Mouse (Mus musculus): ENCODE results near the gene Trip10. TPM values are rescaled to one million over a fixed set of nuclear protein-coding genes. Genes with fewer than 3 reads are reported as not detected.

The Trip10 gene
- polyA plus RNA-seq, 1 experiment from 2014 or later: 47.8 TPM

GRCm38 (mm10) chr17:57219884-57220207 lies 29.4 kb upstream of the Trip10 start:
- no peak for ATAC-seq (replicated peaks; ENCODE audit: extremely low read depth, insufficient read depth, low FRiP score)
- WGBS: 17% methylated on average over 3 of the region's 3 CpGs
- no peak overlapping the region for H3K4me3 ChIP-seq (ENCODE audit: low read length)
- H3K4me1 ChIP-seq (ENCODE audit: control insufficient read depth, insufficient read depth, low read length): no peaks in the 10 kb centered on the region
- H3K4me2 ChIP-seq (ENCODE audit: low read depth, low read length): no peak overlapping the region
- no peak overlapping the region for H3K27ac ChIP-seq (ENCODE audit: low read length)
- H3K27me3 ChIP-seq (ENCODE audit: control insufficient read depth, insufficient read depth, low read length): peaks cover 7% of the 10 kb centered on the region; the same call in 1 of the 2 replicates
- no peaks in the 10 kb centered on the region for H3K36me3 ChIP-seq (ENCODE audit: control insufficient read depth, insufficient read depth)
- H3K9ac ChIP-seq (ENCODE audit: low read length): no peak overlapping the region
- no peaks in the 10 kb centered on the region for H3K9me3 ChIP-seq (replicated peaks; ENCODE audit: control insufficient read depth, low read length)

- ATAC-seq (replicated peaks; ENCODE audit: extremely low read depth, insufficient read depth, low FRiP score): no peak
- 42% methylated on average over 4 of the region's 4 CpGs for WGBS
- Histone ChIP-seq H3K27ac (ENCODE audit: low read length) (no peak overlapping the region), H3K9ac (ENCODE audit: low read length) (no peak overlapping the region), H3K4me3 (ENCODE audit: low read length) (no peak overlapping the region), H3K36me3 (ENCODE audit: control insufficient read depth, insufficient read depth) (no peaks in the 10 kb centered on the region), H3K4me1 (ENCODE audit: control insufficient read depth, insufficient read depth, low read length) (no peaks in the 10 kb centered on the region), H3K9me3 (replicated peaks; ENCODE audit: control insufficient read depth, low read length) (no peaks in the 10 kb centered on the region), H3K4me2 (ENCODE audit: low read depth, low read length) (no peak overlapping the region), H3K27me3 (ENCODE audit: control insufficient read depth, insufficient read depth, low read length) (peaks cover 9% of the 10 kb centered on the region; the same call in 1 of the 2 replicates)
Observed at GRCm38 (mm10) chr17:57221911-57222310, 27.3 kb upstream of the Trip10 start.

GRCm38 (mm10) chr17:57223313-57223712 lies 25.9 kb upstream of the Trip10 start:
- Histone ChIP-seq H3K9me3 (replicated peaks; ENCODE audit: control insufficient read depth, low read length) (no peaks in the 10 kb centered on the region), H3K36me3 (ENCODE audit: control insufficient read depth, insufficient read depth) (no peaks in the 10 kb centered on the region), H3K9ac (ENCODE audit: low read length) (no peak overlapping the region), H3K4me2 (ENCODE audit: low read depth, low read length) (no peak overlapping the region), H3K27ac (ENCODE audit: low read length) (no peak overlapping the region), H3K27me3 (ENCODE audit: control insufficient read depth, insufficient read depth, low read length) (peaks cover 8% of the 10 kb centered on the region; the same call in 1 of the 2 replicates), H3K4me1 (ENCODE audit: control insufficient read depth, insufficient read depth, low read length) (no peaks in the 10 kb centered on the region), H3K4me3 (ENCODE audit: low read length) (no peak overlapping the region)
- WGBS: 57% methylated on average over 9 of the region's 9 CpGs
- no peak for ATAC-seq (replicated peaks; ENCODE audit: extremely low read depth, insufficient read depth, low FRiP score)

- WGBS: 86% methylated on average over 2 of the region's 2 CpGs
- no peaks in the 10 kb centered on the region for H3K36me3 ChIP-seq (ENCODE audit: control insufficient read depth, insufficient read depth)
Observed at GRCm38 (mm10) chr17:57227468-57227867, 21.8 kb upstream of the Trip10 start.

GRCm38 (mm10) chr17:57228014-57228413 lies 21.2 kb upstream of the Trip10 start, which contains the start of gene C3:
C3 (minus strand) TSS chr17:57228136.
- Histone ChIP-seq H3K4me2 (ENCODE audit: low read depth, low read length) (no peak within 1 kb of the TSS), H3K36me3 (ENCODE audit: control insufficient read depth, insufficient read depth) (no peaks in the 10 kb centered on the region), H3K4me3 (ENCODE audit: low read length) (no peak within 1 kb of the TSS), H3K9me3 (replicated peaks; ENCODE audit: control insufficient read depth, low read length) (no peaks in the 10 kb centered on the region), H3K27me3 (ENCODE audit: control insufficient read depth, insufficient read depth, low read length) (0 out of 2 replicates have a peak, but pooled peaks cover 7% of the 10 kb centered on the region), H3K27ac (ENCODE audit: low read length) (no peak within 1 kb of the TSS), H3K9ac (ENCODE audit: low read length) (no peak within 1 kb of the TSS), H3K4me1 (ENCODE audit: control insufficient read depth, insufficient read depth, low read length) (no peaks in the 10 kb centered on the region)
- WGBS: 76% methylated on average over 3 of the region's 3 CpGs
- no peak for ATAC-seq (replicated peaks; ENCODE audit: extremely low read depth, insufficient read depth, low FRiP score)

More at GRCm38 (mm10) chr17:57227468-57227867, 21.8 kb upstream of the Trip10 start:
- Histone ChIP-seq H3K9me3 (replicated peaks; ENCODE audit: control insufficient read depth, low read length) (no peaks in the 10 kb centered on the region), H3K9ac (ENCODE audit: low read length) (no peak overlapping the region), H3K4me3 (ENCODE audit: low read length) (no peak overlapping the region), H3K27ac (ENCODE audit: low read length) (no peak overlapping the region), H3K4me1 (ENCODE audit: control insufficient read depth, insufficient read depth, low read length) (no peaks in the 10 kb centered on the region), H3K4me2 (ENCODE audit: low read depth, low read length) (no peak overlapping the region), H3K27me3 (ENCODE audit: control insufficient read depth, insufficient read depth, low read length) (0 out of 2 replicates have a peak, but pooled peaks cover 7% of the 10 kb centered on the region)
- no peak for ATAC-seq (replicated peaks; ENCODE audit: extremely low read depth, insufficient read depth, low FRiP score)

GRCm38 (mm10) chr17:57228873-57229272 lies 20.4 kb upstream of the Trip10 start:
- no peak for ATAC-seq (replicated peaks; ENCODE audit: extremely low read depth, insufficient read depth, low FRiP score)
- no peaks in the 10 kb centered on the region for H3K36me3 ChIP-seq (ENCODE audit: control insufficient read depth, insufficient read depth)
- 77% methylated on average over 3 of the region's 3 CpGs for WGBS
- no peak overlapping the region for H3K27ac ChIP-seq (ENCODE audit: low read length)
- no peaks in the 10 kb centered on the region for H3K4me1 ChIP-seq (ENCODE audit: control insufficient read depth, insufficient read depth, low read length)
- H3K4me3 ChIP-seq (ENCODE audit: low read length): no peak overlapping the region
- H3K9ac ChIP-seq (ENCODE audit: low read length): no peak overlapping the region
- H3K27me3 ChIP-seq (ENCODE audit: control insufficient read depth, insufficient read depth, low read length): 0 out of 2 replicates have a peak, but pooled peaks cover 7% of the 10 kb centered on the region
- H3K9me3 ChIP-seq (replicated peaks; ENCODE audit: control insufficient read depth, low read length): no peaks in the 10 kb centered on the region
- no peak overlapping the region for H3K4me2 ChIP-seq (ENCODE audit: low read depth, low read length)

- Histone ChIP-seq H3K4me2 (ENCODE audit: low read depth, low read length) (no peak overlapping the region), H3K4me1 (ENCODE audit: control insufficient read depth, insufficient read depth, low read length) (no peaks in the 10 kb centered on the region), H3K4me3 (ENCODE audit: low read length) (no peak overlapping the region), H3K9me3 (replicated peaks; ENCODE audit: control insufficient read depth, low read length) (no peaks in the 10 kb centered on the region), H3K27ac (ENCODE audit: low read length) (no peak overlapping the region), H3K9ac (ENCODE audit: low read length) (no peak overlapping the region), H3K27me3 (ENCODE audit: control insufficient read depth, insufficient read depth, low read length) (0 out of 2 replicates have a peak, but pooled peaks cover 3% of the 10 kb centered on the region), H3K36me3 (ENCODE audit: control insufficient read depth, insufficient read depth) (0 out of 2 replicates have a peak, but pooled peaks cover 7% of the 10 kb centered on the region)
- no peak for ATAC-seq (replicated peaks; ENCODE audit: extremely low read depth, insufficient read depth, low FRiP score)
- WGBS: 71% methylated on average over 15 of the region's 15 CpGs
Observed at GRCm38 (mm10) chr17:57229851-57230727, 19.2 kb upstream of the Trip10 start.

- Histone ChIP-seq H3K9ac (ENCODE audit: low read length) (no peak overlapping the region), H3K4me2 (ENCODE audit: low read depth, low read length) (no peak overlapping the region), H3K27ac (ENCODE audit: low read length) (no peak overlapping the region), H3K36me3 (ENCODE audit: control insufficient read depth, insufficient read depth) (peaks cover 8% of the 10 kb centered on the region), H3K9me3 (replicated peaks; ENCODE audit: control insufficient read depth, low read length) (no peaks in the 10 kb centered on the region), H3K27me3 (ENCODE audit: control insufficient read depth, insufficient read depth, low read length) (no peaks in the 10 kb centered on the region), H3K4me1 (ENCODE audit: control insufficient read depth, insufficient read depth, low read length) (no peaks in the 10 kb centered on the region), H3K4me3 (ENCODE audit: low read length) (no peak overlapping the region)
- ATAC-seq (replicated peaks; ENCODE audit: extremely low read depth, insufficient read depth, low FRiP score): no peak
- WGBS: 48% methylated on average over 6 of the region's 6 CpGs
Observed at GRCm38 (mm10) chr17:57230728-57231125, 18.5 kb upstream of the Trip10 start.

GRCm38 (mm10) chr17:57231321-57231771 lies 17.9 kb upstream of the Trip10 start:
- Histone ChIP-seq H3K4me3 (ENCODE audit: low read length) (no peak overlapping the region), H3K27me3 (ENCODE audit: control insufficient read depth, insufficient read depth, low read length) (no peaks in the 10 kb centered on the region), H3K4me2 (ENCODE audit: low read depth, low read length) (no peak overlapping the region), H3K9ac (ENCODE audit: low read length) (no peak overlapping the region), H3K9me3 (replicated peaks; ENCODE audit: control insufficient read depth, low read length) (no peaks in the 10 kb centered on the region), H3K4me1 (ENCODE audit: control insufficient read depth, insufficient read depth, low read length) (no peaks in the 10 kb centered on the region), H3K27ac (ENCODE audit: low read length) (no peak overlapping the region), H3K36me3 (ENCODE audit: control insufficient read depth, insufficient read depth) (peaks cover 13% of the 10 kb centered on the region)
- ATAC-seq (replicated peaks; ENCODE audit: extremely low read depth, insufficient read depth, low FRiP score): no peak
